Mouse (Mus musculus): ENCODE measurements around the gene Tubg2.

Tubg2 gene

GRCm38 (mm10) chr11:101173631-101174388 lies 18.1 kb downstream of the Tubg2 start:
- in situ Hi-C loops (cut with MboI; ENCODE audit: low pct_unique_long_range_greater_than_20kb in 1 of 2, low sequenced_read_pairs in 2 of 2, unreplicated experiment in 1 of 2): no loop called here

- in situ Hi-C loops (cut with MboI; ENCODE audit: low pct_unique_long_range_greater_than_20kb in 1 of 2, low sequenced_read_pairs in 2 of 2, unreplicated experiment in 1 of 2): no loop called here
Measured at GRCm38 (mm10) chr11:101174389-101174745, 18.7 kb downstream of the Tubg2 start.

GRCm38 (mm10) chr11:101174851-101175628 lies 19.3 kb downstream of the Tubg2 start, which contains the start of gene Ccr10:
Gene Ccr10 (minus strand): TSS chr11:101175443.
- in situ Hi-C loops (cut with MboI; ENCODE audit: low pct_unique_long_range_greater_than_20kb in 1 of 2, low sequenced_read_pairs in 2 of 2, unreplicated experiment in 1 of 2): loop anchor here in 1 of 2 experiments (5.0 kb wide), 1 partner anchor 38 kb away; no protein-coding TSS in a partner anchor

GRCm38 (mm10) chr11:101175636-101176116 lies 20.0 kb downstream of the Tubg2 start:
- in situ Hi-C loops (cut with MboI; ENCODE audit: low pct_unique_long_range_greater_than_20kb in 1 of 2, low sequenced_read_pairs in 2 of 2, unreplicated experiment in 1 of 2): loop anchor here in 1 of 2 experiments (5.0 kb wide), 1 partner anchor 38 kb away; no protein-coding TSS in a partner anchor

- in situ Hi-C loops (cut with MboI; ENCODE audit: low pct_unique_long_range_greater_than_20kb in 1 of 2, low sequenced_read_pairs in 2 of 2, unreplicated experiment in 1 of 2): loop anchor here in 1 of 2 experiments (5.0 kb wide), 1 partner anchor 39 kb away; no protein-coding TSS in a partner anchor
Measured at GRCm38 (mm10) chr11:101176117-101176691, 20.5 kb downstream of the Tubg2 start.

- in situ Hi-C loops (cut with MboI; ENCODE audit: low pct_unique_long_range_greater_than_20kb in 1 of 2, low sequenced_read_pairs in 2 of 2, unreplicated experiment in 1 of 2): loop anchor here in 1 of 2 experiments (5.0 kb wide), 1 partner anchor 40 kb away; no protein-coding TSS in a partner anchor
Measured at GRCm38 (mm10) chr11:101176933-101177773, 21.4 kb downstream of the Tubg2 start.

GRCm38 (mm10) chr11:101178061-101179058 lies 22.7 kb downstream of the Tubg2 start:
- in situ Hi-C loops (cut with MboI; ENCODE audit: low pct_unique_long_range_greater_than_20kb in 1 of 2, low sequenced_read_pairs in 2 of 2, unreplicated experiment in 1 of 2): loop anchor here in 1 of 2 experiments (5.0 kb wide), 1 partner anchor 41 kb away; no protein-coding TSS in a partner anchor

GRCm38 (mm10) chr11:101179306-101179705 lies 23.6 kb downstream of the Tubg2 start:
- in situ Hi-C loops (cut with MboI; ENCODE audit: low pct_unique_long_range_greater_than_20kb in 1 of 2, low sequenced_read_pairs in 2 of 2, unreplicated experiment in 1 of 2): loop anchor here in 1 of 2 experiments (5.0 kb wide), 1 partner anchor 42 kb away; no protein-coding TSS in a partner anchor

GRCm38 (mm10) chr11:101180261-101180660 lies 24.6 kb downstream of the Tubg2 start:
- in situ Hi-C loops (cut with MboI; ENCODE audit: low pct_unique_long_range_greater_than_20kb in 1 of 2, low sequenced_read_pairs in 2 of 2, unreplicated experiment in 1 of 2): loop anchor here (5.0 to 10.0 kb wide), 2 partner anchors 45 to 198 kb away; no protein-coding TSS in a partner anchor

GRCm38 (mm10) chr11:101180846-101181740 lies 25.4 kb downstream of the Tubg2 start:
- in situ Hi-C loops (cut with MboI; ENCODE audit: low pct_unique_long_range_greater_than_20kb in 1 of 2, low sequenced_read_pairs in 2 of 2, unreplicated experiment in 1 of 2): loop anchor here (5.0 to 10.0 kb wide), 2 partner anchors 46 to 199 kb away; no protein-coding TSS in a partner anchor

- in situ Hi-C loops (cut with MboI; ENCODE audit: low pct_unique_long_range_greater_than_20kb in 1 of 2, low sequenced_read_pairs in 2 of 2, unreplicated experiment in 1 of 2): loop anchor here (5.0 to 10.0 kb wide), 2 partner anchors 47 to 200 kb away; no protein-coding TSS in a partner anchor
Measured at GRCm38 (mm10) chr11:101181961-101182360, 26.3 kb downstream of the Tubg2 start.

GRCm38 (mm10) chr11:101182771-101183517 lies 27.2 kb downstream of the Tubg2 start:
- in situ Hi-C loops (cut with MboI; ENCODE audit: low pct_unique_long_range_greater_than_20kb in 1 of 2, low sequenced_read_pairs in 2 of 2, unreplicated experiment in 1 of 2): loop anchor here (5.0 to 10.0 kb wide), 2 partner anchors 48 to 201 kb away; no protein-coding TSS in a partner anchor

- in situ Hi-C loops (cut with MboI; ENCODE audit: low pct_unique_long_range_greater_than_20kb in 1 of 2, low sequenced_read_pairs in 2 of 2, unreplicated experiment in 1 of 2): loop anchor here (5.0 to 10.0 kb wide), 2 partner anchors 50 to 203 kb away; no protein-coding TSS in a partner anchor
Measured at GRCm38 (mm10) chr11:101184984-101185383, 29.3 kb downstream of the Tubg2 start.

- in situ Hi-C loops (cut with MboI; ENCODE audit: low pct_unique_long_range_greater_than_20kb in 1 of 2, low sequenced_read_pairs in 2 of 2, unreplicated experiment in 1 of 2): loop anchor here in 1 of 2 experiments (10.0 kb wide), 1 partner anchor 51 kb away; no protein-coding TSS in a partner anchor
Measured at GRCm38 (mm10) chr11:101185441-101185840, 29.7 kb downstream of the Tubg2 start.

Measured in mouse embryonic stem cell (cell line).